In the genomic region with DNA sequence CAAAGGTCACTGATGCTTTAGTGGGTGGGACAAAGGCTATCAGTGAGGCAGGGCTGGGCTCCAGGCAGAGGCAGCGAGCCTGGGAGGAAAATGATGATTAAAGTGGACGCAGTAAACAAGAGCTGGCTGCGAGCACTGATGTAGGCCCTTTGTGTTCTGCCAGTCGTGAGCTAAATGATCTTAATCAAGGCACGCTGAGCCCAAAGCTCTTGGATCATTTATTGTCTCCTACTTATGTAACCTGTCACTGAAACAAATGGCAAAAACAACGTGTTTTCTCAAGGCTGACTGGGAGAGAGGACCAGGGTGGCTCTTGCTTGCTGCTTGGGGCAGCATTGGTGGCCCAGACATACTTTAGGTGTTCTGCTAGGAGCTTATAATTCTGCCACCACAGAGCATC, we compare ENCODE assay signal across 9 mouse cellular contexts.
"Had no signal": no experiment of that assay in that cellular context is flagged by ENCODE, and none has a peak within 500 bp of the region (broad histone marks: within the 10 kb centered on the region; RNA-seq: fewer than 3 reads in every experiment).

No protein-coding gene starts in this region.

- DNase-seq: layer of hippocampus, adult 9-11 months; liver; liver, embryonic 13.5 days; liver, postnatal 0 days; lung, postnatal 14 days; midbrain, embryonic 14.5 days; right cerebral cortex, postnatal 14 days; thymus, adult 2 months; thymus, postnatal 25 days had no signal
